Mouse (Mus musculus): ENCODE results near the gene Fam217b.

DNA sequence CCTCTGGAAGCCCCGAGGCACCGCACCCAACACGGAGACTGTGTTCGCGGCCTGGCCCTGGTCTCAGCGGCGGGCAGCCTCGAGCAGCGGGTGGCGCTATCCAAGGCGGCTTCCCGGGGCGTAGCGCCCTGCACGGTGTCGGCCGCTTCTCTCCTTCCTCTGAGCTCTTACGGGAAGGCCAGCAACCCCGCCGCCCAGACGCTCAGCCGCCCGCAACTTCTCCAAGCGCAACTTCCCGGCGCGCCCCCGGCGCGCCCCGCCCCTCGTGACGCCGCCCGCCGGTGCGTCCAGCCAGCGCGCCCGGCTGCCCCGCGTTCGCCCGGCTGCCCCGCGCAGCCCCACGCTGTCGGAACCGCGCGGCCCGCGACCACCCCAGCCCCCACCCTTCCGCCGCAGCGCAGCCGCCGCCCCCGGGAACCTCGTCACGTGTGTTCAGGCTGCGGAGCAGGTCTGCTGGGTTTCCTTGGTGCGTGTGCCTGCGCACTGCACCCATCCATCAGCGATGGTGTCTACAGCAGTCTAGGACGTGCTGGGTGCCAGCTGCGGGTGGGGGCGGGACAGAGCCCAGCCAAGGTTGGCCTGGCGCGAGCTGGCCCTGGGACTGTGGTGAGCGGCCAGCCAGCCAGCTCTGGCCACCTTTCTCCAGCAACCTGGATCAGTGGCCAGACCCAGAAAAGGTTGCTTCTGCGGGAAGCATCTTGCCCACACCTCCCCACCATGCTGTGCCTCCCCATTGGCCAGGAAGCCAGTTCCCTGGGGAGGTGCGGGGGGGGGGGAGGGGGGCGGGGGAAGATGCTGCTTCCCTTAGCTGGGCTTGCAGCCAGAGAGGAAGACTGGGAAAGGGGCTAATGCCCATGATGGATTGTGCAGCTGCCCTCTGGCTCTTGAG, at the start of gene Fam217b, which contains the start of gene Ppp1r3d:
- TF ChIP-seq CTCF (IDR thresholded peaks at IDR 0.05; ENCODE audit: borderline replicate concordance, extremely low read depth, insufficient read depth, insufficient read length), result no peak
- no peak for TF ChIP-seq POLR2A (IDR thresholded peaks at IDR 0.05; ENCODE audit: borderline replicate concordance, extremely low read depth, insufficient read depth, insufficient read length, poor library complexity, severe bottlenecking)
